Mouse (Mus musculus): ENCODE data around the gene Elovl7. TPM values are rescaled to one million over a fixed set of nuclear protein-coding genes. Genes with fewer than 3 reads are reported as not detected.
A peak's percentile ranks its signal among the peaks of the same experiment; 100 is the strongest.

Gene Elovl7
- 1 to 10 TPM; 7.2 to 7.8 (median 7.4) TPM for total RNA-seq (2022)

- peak; percentile 58 to 65 for DNase-seq (ENCODE audit: low spot score in 2 of 2)
Observed at GRCm38 (mm10) chr13:108214081-108214484, at the start of gene Elovl7. Gene Elovl7 (plus strand): TSS chr13:108214404.

- DNase-seq (ENCODE audit: low spot score in 2 of 2), result no peak
Observed at GRCm38 (mm10) chr13:108164621-108165020, 49.6 kb upstream of the Elovl7 start.

DNA sequence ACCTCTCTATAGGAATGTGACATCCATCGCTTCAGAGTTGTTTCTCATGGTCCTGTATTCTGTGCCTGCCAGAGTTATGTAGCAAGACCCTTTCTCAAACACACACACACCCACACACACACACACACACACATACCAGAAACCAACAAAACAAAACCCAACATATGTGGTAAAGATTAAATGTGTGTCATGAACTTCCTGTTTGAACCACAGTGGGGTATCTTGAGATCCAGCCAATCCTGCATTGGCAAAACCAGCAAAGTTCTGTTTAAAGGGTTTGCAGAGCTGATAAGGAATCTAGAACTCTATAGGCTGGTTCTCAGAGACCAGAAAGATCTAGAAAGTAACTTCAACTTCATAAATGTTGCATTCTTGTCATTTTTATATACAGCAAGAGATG, 44.2 kb upstream of the Elovl7 start:
- no peak for DNase-seq (ENCODE audit: low spot score in 2 of 2)

- no peak for DNase-seq (ENCODE audit: low spot score in 2 of 2)
Observed at GRCm38 (mm10) chr13:108170511-108170910, 43.7 kb upstream of the Elovl7 start.

DNA sequence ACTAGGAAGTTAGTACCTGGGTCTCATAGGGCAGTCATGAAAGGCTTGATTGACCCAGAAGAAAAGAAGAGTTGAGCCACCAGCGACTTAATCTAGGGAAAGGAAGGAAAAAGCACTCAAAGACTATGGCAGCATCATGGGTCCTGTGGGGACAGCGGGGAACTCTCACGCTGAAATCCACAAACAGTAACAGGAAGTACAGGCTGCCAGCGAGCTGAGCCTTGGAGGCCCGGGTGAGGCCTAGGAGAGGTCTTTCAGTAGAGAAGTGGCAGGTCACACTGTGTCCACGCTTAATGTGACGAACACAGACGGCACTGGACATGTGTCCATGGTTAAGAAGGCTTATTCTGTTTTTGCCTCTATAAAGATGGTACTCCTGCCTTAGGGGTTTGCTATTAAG, 34.6 kb upstream of the Elovl7 start:
- no peak for DNase-seq (ENCODE audit: low spot score in 2 of 2)

- no peak for DNase-seq (ENCODE audit: low spot score in 2 of 2)
Observed at GRCm38 (mm10) chr13:108180821-108181220, 33.4 kb upstream of the Elovl7 start.

- DNase-seq (ENCODE audit: low spot score in 2 of 2), result no peak
Observed at GRCm38 (mm10) chr13:108184743-108185255, 29.4 kb upstream of the Elovl7 start.

- DNase-seq (ENCODE audit: low spot score in 2 of 2), result no peak
Observed at GRCm38 (mm10) chr13:108185530-108185929, 28.7 kb upstream of the Elovl7 start.

GRCm38 (mm10) chr13:108187994-108188393, 26.2 kb upstream of the Elovl7 start:
- DNase-seq (ENCODE audit: low spot score in 2 of 2), result no peak

DNA sequence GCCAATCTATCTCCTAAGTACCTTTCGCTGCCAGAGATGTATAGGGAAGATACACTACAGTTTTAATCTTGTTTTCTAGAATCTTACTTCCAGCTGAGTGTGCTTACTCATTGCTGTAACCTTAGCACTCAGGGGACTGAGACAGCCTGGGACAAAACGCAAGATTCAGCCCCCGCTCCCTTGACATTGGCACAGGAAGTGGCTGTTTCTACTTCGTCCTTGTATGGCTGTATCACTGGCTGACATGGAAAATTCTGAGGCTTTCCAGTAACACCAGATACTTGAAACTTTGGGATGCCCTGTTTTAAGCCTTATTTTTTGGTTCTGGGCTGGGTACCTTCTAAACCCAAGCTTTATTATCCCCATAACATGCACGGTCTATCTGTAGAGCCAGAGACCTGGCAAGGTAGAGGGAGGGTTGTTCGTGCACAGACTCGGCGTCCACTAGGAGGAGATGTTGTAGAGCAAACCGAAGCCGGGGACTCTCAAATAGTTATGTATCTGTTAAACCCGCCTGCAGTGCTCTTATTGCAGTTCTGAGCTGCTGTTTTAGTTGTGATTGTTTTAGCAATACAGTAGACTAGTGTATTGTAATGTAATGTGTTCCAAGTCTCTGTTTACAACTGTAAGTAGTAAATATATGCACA, 23.0 kb upstream of the Elovl7 start:
- DNase-seq (ENCODE audit: low spot score in 2 of 2), result peak in 1 of 2 experiments; percentile 55

DNA sequence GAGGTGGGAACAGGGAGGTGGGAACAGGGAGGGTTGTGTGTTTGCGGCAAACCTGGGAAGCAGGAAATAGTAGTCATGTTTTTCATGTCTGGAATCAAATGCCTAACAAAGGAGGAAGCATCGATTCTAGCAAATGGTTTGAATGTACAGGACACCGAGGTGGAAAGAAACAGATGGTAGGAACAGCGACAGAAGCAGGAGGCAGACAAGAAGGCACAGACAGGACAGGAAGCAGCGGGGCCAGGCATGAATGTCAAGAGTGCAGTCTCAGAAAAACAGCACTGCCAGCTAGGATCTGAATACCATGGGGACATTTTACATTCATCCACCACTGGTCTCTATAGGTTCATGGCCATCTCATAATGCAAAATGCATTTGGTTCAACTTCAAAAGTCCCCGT, 18.7 kb upstream of the Elovl7 start:
- DNase-seq (ENCODE audit: low spot score in 2 of 2), result no peak

GRCm38 (mm10) chr13:108204857-108205256, 9.3 kb upstream of the Elovl7 start:
- DNase-seq (ENCODE audit: low spot score in 2 of 2), result no peak

GRCm38 (mm10) chr13:108207447-108207846, 6.8 kb upstream of the Elovl7 start:
- no peak for DNase-seq (ENCODE audit: low spot score in 2 of 2)

DNA sequence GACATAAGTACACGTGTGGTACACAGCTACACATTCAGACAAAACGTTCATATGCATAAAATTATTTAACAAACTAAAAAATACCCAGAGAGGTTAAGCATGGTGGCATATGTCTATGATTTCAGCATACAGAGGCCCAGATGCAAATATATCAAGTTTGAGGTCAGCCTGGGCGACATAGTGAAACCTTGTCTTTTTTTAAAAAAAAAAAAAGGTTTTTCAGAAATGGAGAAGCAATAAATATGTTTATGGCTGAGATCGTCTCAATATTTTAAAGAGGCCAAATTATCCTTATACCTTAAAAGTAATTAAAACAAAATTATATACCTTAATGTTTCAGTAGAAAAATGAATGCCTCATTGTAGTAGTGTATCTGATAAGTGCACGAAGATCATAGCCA, 6.1 kb upstream of the Elovl7 start:
- no peak for DNase-seq (ENCODE audit: low spot score in 2 of 2)

- DNase-seq (ENCODE audit: low spot score in 2 of 2), result no peak
Observed at GRCm38 (mm10) chr13:108210960-108211359, 3.2 kb upstream of the Elovl7 start.

DNA sequence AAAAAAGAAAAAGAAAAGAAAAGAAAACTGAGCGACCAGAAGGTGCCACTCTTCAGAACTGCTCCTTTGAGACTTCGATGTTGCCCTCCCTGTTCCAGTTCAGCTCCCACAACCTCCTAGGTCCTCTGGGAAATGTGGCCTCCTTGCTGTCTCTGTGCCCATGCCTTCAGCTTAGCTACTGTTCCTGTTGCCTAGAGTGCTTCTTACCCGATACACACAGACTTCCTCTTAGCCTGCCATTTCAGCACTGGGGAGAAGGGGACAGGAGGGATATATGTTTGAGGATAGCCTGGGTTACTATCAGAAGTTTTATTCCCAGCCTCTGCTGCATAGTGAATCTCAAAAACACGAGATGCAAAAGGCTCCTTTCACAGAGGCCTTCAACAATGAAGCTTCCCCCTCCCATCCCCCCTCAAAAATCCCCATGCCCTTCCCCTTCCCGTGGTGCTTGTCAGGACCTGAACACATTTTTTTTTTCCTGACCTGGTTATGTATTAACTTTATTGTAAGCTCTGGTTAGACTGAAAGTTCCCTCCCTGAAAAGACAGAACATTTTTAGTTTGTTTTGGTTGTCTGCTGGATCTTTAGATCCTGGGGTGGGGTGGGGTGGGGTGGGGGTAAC, 1.7 kb upstream of the Elovl7 start:
- no peak for DNase-seq (ENCODE audit: low spot score in 2 of 2)

GRCm38 (mm10) chr13:108214485-108215107, 392 bp downstream of the Elovl7 start:
- peak in 1 of 2 experiments; percentile 9 for DNase-seq (ENCODE audit: low spot score in 2 of 2)

DNA sequence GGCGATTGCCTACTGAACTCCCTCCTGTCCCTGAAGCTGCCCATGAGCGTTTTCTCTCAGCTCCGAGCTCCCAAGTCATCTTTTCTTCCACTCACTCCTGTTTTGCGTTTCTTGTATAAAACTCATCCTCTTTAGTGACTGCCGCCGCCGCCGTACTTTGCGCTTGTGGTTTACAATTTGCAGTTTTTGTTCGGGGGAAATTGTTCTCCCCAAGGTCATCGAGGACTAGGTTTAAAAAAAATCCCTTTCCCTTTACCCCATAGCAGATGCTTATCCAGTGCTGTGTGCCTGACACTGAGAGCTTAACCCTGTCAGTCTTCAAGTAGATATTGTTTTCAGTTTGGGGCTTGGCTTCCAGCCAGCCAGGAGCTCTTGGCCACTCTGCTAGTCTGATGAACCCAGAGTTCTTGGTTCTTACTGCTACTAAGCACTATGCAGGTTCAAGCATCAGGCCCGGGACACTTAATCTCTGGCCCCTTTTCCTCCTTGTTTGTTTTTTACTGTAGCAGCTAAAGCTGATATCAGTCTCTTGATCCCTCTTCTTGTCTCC, 1.1 kb downstream of the Elovl7 start:
- DNase-seq (ENCODE audit: low spot score in 2 of 2), result no peak

DNA sequence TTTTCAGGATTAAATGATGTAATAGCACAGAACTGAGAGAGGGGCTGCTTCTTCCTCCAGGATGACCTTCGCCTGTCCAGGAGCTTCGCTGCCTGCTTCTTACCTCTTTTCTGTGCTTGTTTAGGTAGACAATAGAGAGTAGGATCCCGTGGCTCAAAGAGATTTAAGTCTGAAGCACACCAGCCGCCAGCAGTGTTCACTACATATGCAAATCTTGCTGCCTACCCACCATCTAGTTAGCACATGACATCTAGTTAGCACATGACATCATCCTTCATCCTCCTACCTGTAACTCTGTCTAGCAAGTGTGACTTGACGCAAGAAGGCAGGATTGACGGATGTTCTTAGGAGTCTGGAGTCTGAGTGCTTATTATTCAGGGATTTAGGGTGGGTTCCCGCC, 5.6 kb downstream of the Elovl7 start:
- no peak for DNase-seq (ENCODE audit: low spot score in 2 of 2)

DNA sequence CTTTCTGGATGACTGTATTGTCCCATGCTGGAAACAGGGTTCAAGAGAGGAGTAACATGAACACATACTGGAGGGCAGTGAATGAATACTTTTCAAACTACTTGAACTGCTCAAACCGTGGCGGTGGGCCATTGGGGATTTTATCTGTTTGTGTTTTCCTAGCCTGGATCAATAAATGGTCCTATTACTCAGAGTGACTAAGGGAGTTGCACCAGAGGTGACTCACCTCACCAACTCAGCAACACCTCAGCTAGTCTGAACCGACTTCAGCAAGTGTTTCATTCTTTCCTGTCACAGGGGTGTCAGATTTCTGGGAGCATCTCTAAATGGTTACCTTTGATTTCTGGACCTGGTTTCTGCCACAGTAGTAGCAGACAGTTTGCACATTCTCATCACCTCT, 15.0 kb downstream of the Elovl7 start:
- DNase-seq (ENCODE audit: low spot score in 2 of 2), result no peak

DNA sequence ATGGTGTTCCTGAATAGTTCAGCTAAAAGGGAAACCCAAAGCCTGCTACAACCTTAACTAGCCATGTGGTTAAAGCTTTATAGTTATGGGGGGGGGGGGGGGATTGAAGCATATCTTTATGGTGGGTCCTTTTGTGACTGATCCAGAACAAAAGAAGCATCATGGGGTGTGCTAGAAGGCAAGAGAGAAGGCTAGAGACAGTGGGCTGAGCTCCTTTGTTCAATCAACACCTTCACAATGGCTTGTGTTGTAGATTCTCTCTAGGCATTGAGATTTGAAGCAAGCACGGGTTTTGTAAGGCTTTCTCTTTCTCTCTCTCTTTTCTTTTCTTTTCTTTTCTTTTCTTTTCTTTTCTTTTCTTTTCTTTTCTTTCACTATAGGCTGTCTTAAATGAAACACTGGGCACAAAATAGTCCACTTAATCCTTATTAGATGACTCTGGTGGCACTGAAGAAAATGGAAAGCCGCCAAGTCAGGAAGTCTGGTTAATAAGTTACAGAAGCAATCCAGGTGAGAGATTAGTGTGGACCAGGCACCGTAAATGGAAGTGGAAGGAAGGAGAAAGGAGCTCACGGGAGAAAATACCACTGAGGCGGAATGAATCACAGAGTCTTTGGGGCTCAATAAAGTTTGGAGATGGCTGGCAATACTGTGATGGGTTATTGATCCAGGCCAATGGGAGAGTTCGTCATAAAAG, 15.6 kb downstream of the Elovl7 start:
- no peak for DNase-seq (ENCODE audit: low spot score in 2 of 2)

- no peak for DNase-seq (ENCODE audit: low spot score in 2 of 2)
Observed at GRCm38 (mm10) chr13:108240012-108240411, 25.8 kb downstream of the Elovl7 start.

Measured in layer of hippocampus, adult 8-10 months (tissue).